Mouse (Mus musculus) forebrain, embryonic 14.5 days (tissue): ENCODE data around the gene Med1. TPM values are rescaled to one million over a fixed set of nuclear protein-coding genes. Genes with fewer than 3 reads are reported as not detected.
"Not testable (repeated sequence)": the region's sequence is repeated elsewhere in the genome, so short reads cannot be mapped to it uniquely, and the experiment has no call there.

Experiments
- ATAC-seq: fragments of 200-750 bp; cut with Nextera tagmentation; 2 replicates; pipeline ENCODE4 v1.8.0; 2017; ENCODE audit warnings: mild to moderate bottlenecking, moderate library complexity
- DNase-seq: peaks from one replicate; pipeline ENCODE4 v3.0.0-alpha.2; 2015; ENCODE audit warnings: low spot score
- H3K27ac ChIP-seq: fragments of 300-500 bp; sonication (generic); 2 replicates; pipeline ENCODE4 v1.5.1; 2014; ENCODE audit warnings: low read depth, mild to moderate bottlenecking, control low read depth, low read length, moderate library complexity
- H3K27me3 ChIP-seq: fragments of 300-500 bp; sonication (generic); replicated peaks from 2 replicates; pipeline ENCODE4 v1.6.1; 2014; ENCODE audit warnings: low read length, control low read depth, mixed read lengths; ENCODE audit not compliant: control insufficient read depth, insufficient read depth
- H3K36me3 ChIP-seq: fragments of 300-500 bp; sonication (generic); 2 replicates; pipeline ENCODE4 v1.6.1; 2014; ENCODE audit warnings: low read length, control low read depth; ENCODE audit not compliant: control insufficient read depth, insufficient read depth
- H3K4me1 ChIP-seq: fragments of 300-500 bp; sonication (generic); 2 replicates; pipeline ENCODE4 v1.6.1; 2014; ENCODE audit warnings: antibody characterized with exemption, low read length, control low read depth; ENCODE audit not compliant: control insufficient read depth, insufficient read depth
- H3K4me2 ChIP-seq: fragments of 300-500 bp; sonication (generic); 2 replicates; pipeline ENCODE4 v1.6.1; 2014; ENCODE audit warnings: mild to moderate bottlenecking, control low read depth, low read length
- H3K4me3 ChIP-seq: fragments of 300-500 bp; sonication (generic); 2 replicates; pipeline ENCODE4 v1.5.1; 2014; ENCODE audit warnings: low read depth, low read length, control low read depth
- H3K9ac ChIP-seq: fragments of 300-500 bp; sonication (generic); 2 replicates; pipeline ENCODE4 v1.6.1; 2014; ENCODE audit warnings: mild to moderate bottlenecking, low read length, control low read depth, moderate library complexity
- H3K9me3 ChIP-seq: fragments of 300-500 bp; sonication (generic); replicated peaks from 2 replicates; pipeline ENCODE4 v1.6.1; 2016; ENCODE audit warnings: low read length, control low read depth, mixed read lengths; ENCODE audit not compliant: control insufficient read depth
- WGBS: fragments of 180-500 bp; shearing (Covaris S2); extraction: QIAGEN DNeasy Blood & Tissue Kit; methylation state at CpG from one replicate; pipeline ENCODE4 v1.1.7; 2014; 5-methylcytosine and 5-hydroxymethylcytosine counted together
- polyA plus RNA-seq: library from polyadenylated mRNA; unstranded; fragments of >200 nt; fragmentation: Nextera tagmentation; extraction: Ambion mirVana; gene quantifications from 2 replicates; pipeline ENCODE4 v1.2.1, GENCODE M21; 2014

Med1 gene
- polyA plus RNA-seq, 1 experiment from 2014 or later = 54.5 TPM

- Histone ChIP-seq H3K4me3 (peak overlapping the region; percentile 72), H3K27me3 (no peaks in the 10 kb centered on the region), H3K4me2 (peak overlapping the region; percentile 61), H3K9me3 (no peaks in the 10 kb centered on the region), H3K36me3 (peaks cover 12% of the 10 kb centered on the region; the same call in 1 of the 2 replicates), H3K27ac (peak overlapping the region; percentile 99), H3K9ac (peak overlapping the region; percentile 93), H3K4me1 (peaks cover 10% of the 10 kb centered on the region)
- DNase-seq (peak; percentile 1), ATAC-seq (peak; percentile 47)
- under 1% methylated on average over 37 of the region's 37 CpGs for WGBS
Observed at GRCm38 (mm10) chr11:98203351-98203911, 10.3 kb upstream of the Med1 start.

DNA sequence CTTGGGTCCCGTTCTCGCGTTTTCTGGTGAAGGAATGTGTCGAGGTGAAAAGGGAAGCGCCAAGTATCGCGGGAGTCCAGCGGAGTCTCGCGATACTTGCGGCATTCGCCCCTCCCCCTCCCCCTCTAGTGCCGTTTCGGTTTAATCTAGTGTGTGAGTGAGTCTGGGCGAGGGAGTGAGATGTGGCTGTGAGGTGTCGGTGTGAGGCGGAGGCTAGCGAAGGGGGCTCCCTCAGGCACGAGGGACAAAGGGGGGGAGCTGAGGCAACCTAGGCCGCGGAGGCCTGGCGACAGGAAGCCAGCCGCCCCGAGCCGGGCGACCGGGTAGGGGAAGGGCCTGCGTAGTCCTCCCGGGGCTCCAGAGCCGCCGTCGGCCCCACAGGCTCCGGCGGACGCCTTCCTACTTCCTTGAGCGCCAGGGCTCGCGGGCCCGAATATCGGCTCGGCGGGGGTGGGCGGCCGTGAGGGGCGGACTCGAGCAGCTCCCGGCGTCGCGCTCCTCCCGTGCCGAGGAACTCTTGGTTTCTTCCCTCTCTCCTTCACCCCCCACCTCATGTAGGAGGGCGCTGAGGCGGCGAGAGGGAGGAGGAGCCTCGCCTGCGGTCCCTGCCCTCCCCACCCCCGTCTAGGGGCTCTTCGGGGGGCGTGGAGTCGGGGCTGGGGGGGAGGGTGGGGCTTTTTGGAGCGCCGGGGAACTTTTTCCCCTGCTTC, 9.7 kb upstream of the Med1 start, which contains the start of gene Cdk12:
TSS of gene Cdk12 (plus strand) at position 419 of the 710 bp plus-strand sequence.
- peak; percentile 95 for ATAC-seq

DNA sequence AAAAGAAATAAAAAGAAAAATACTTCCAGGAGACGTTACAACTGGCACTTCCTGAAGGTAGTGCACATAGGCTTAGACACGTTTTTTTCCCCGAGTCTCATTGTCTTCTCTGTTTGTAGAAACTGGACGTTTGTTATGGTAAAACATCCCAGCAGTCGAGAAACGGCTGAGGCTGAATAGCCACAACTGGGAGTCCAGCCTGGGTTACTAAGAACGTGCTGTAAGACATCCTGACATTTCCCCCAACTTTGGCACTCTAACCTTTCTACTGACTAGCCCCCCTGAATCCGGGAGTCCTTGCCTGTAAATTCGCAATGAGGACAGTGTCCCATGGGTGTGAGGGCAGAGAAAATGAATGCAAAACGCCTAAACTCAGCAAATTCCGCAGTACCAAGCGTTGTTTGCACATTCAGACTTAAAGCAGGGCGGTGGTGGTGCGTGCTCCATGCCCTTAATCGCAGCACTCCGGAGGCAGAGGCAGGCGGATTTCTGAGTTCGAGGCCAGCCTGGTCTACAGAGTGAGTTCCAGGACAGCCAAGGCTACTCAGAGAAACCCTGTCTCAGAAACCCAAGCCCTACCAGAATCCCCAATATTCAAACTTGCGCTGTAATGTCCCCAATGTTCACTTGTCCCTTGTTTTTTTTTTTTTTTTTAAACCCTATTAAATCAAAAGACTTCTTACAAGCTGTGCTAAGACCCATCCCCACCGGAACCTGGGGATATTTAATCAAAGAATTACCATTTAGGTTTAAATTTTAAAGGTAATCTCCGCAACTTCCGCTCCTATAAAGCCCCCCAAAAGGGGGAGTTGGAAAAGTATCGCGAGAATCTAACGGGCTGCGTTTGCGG, 8.9 kb upstream of the Med1 start:
- peak overlapping the region; percentile 67 for H3K9ac ChIP-seq
- DNase-seq (peak; percentile 5), ATAC-seq (peak; percentile 6; the same call in 1 of the 2 replicates)
- peak overlapping the region; percentile 99 for H3K27ac ChIP-seq
- peaks cover 10% of the 10 kb centered on the region for H3K4me1 ChIP-seq
- H3K4me3 ChIP-seq = peak overlapping the region; percentile 72
- peak overlapping the region; percentile 61 for H3K4me2 ChIP-seq
- 2% methylated on average over 27 of the region's 27 CpGs for WGBS
- H3K36me3 ChIP-seq = no peaks in the 10 kb centered on the region
- no peaks in the 10 kb centered on the region for H3K9me3 ChIP-seq
- no peaks in the 10 kb centered on the region for H3K27me3 ChIP-seq

More for the DNA sequence above, 9.7 kb upstream of the Med1 start, which contains the start of gene Cdk12:
- H3K4me1 ChIP-seq = peaks cover 10% of the 10 kb centered on the region
- H3K27me3 ChIP-seq = no peaks in the 10 kb centered on the region
- peak within 1 kb of the TSS; percentile 72 for H3K4me3 ChIP-seq
- DNase-seq = peak; percentile 99
- peak within 1 kb of the TSS; percentile 99 for H3K27ac ChIP-seq
- H3K9me3 ChIP-seq = no peaks in the 10 kb centered on the region
- peak within 1 kb of the TSS; percentile 93 for H3K9ac ChIP-seq
- peaks cover 5% of the 10 kb centered on the region; the same call in 1 of the 2 replicates for H3K36me3 ChIP-seq
- peak within 1 kb of the TSS; percentile 61 for H3K4me2 ChIP-seq
- WGBS = under 1% methylated on average over 34 of the region's 63 CpGs

DNA sequence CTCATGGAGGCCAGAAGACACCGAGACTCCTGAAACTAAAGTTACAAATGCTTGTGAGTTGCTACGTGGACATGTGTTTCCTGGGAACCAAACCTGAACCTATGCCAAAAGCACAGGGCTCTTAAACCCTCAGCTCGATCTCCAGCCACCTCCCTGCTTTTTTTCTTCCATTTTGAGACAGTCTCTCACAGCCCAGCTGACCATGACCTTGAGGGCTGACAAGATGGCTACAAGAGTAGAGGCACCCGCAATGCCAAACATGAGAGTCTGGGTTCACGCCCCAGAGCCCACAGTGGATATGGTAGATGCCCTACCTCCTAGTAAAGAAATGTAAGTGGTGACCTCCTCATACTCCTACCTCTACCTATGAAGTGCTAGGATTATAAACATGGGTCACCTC, 2.3 kb downstream of the Med1 start:
- peaks cover 47% of the 10 kb centered on the region for H3K36me3 ChIP-seq
- no peak overlapping the region for H3K9ac ChIP-seq
- peaks cover 8% of the 10 kb centered on the region for H3K4me1 ChIP-seq
- no peaks in the 10 kb centered on the region for H3K9me3 ChIP-seq
- no peak overlapping the region for H3K4me2 ChIP-seq
- H3K27ac ChIP-seq = no peak overlapping the region
- no peaks in the 10 kb centered on the region for H3K27me3 ChIP-seq
- no peak overlapping the region for H3K4me3 ChIP-seq
- ATAC-seq (no peak), DNase-seq (no peak)
- WGBS = 86% methylated on average over 5 of the region's 5 CpGs

DNA sequence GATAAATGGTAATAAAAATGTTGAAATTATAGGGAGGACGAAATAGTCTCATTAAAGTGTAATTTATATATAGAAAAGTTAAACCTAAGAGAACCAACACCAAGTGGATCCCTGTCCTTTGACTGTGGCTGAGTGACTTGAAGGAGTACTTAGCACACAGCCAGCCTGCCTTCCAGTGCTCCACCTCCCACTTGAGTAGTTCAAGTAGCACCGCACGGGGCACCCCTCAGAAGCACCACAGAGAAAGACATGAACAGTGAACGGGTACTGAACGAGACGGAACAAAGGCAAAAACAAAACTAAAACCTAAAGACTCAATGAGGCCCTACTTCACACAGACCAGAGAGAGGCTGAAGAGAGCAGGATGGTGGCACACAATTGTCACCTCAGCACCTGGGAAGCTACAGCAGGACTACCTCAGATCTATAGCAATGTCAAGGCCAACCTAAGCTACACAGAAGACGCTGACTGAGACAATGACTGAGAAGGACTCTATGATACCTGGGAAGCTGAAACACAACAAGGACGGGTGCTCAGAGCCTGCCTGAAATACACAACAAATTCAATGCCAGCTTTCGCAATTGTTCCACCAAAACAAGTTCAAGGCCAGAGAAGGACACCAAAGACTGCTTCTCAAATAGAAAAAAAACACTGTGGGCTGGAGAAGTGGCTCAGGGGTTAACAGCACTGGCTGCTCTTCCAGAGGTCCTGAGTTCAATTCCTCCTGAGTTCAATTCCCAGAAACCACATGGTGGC, 5.3 kb downstream of the Med1 start:
- Histone ChIP-seq H3K4me1 (peaks cover 8% of the 10 kb centered on the region), H3K36me3 (peaks cover 70% of the 10 kb centered on the region)

DNA sequence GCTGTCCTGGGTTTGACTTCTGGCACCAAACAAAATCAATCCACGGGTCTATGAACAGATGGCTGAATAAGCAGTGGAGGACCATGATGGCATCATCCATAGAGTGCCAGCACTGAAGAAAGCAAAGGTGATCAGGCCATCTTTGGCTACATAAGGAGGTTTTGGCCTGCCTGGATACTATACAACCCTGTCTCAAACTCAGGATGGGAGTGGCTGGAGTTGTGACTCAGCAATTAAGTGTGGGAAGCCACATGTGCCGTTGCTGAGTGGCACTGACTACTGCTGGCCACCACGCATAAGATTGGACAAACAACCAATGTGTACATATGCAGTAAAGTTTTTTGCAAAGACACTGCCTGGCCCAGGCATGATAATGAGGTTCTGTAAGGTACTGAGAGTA, 10.9 kb downstream of the Med1 start:
- H3K4me1 ChIP-seq, DNase-seq, ATAC-seq, H3K4me2 ChIP-seq, H3K9me3 ChIP-seq, H3K4me3 ChIP-seq, H3K9ac ChIP-seq, H3K27me3 ChIP-seq, H3K27ac ChIP-seq: not testable (repeated sequence)
- 91% methylated on average over 3 of the region's 3 CpGs for WGBS
- H3K36me3 ChIP-seq = peaks cover 78% of the 10 kb centered on the region

More for the DNA sequence above, 5.3 kb downstream of the Med1 start:
- H3K4me3 ChIP-seq = no peak overlapping the region
- no peaks in the 10 kb centered on the region for H3K9me3 ChIP-seq
- DNase-seq (no peak), ATAC-seq (no peak)
- H3K4me2 ChIP-seq = no peak overlapping the region
- 93% methylated on average over 9 of the region's 9 CpGs for WGBS
- no peak overlapping the region for H3K9ac ChIP-seq
- no peak overlapping the region for H3K27ac ChIP-seq
- no peaks in the 10 kb centered on the region for H3K27me3 ChIP-seq

- Histone ChIP-seq H3K9me3 (no peaks in the 10 kb centered on the region), H3K27me3 (no peaks in the 10 kb centered on the region), H3K4me3 (no peak overlapping the region), H3K4me2 (no peak overlapping the region), H3K27ac (no peak overlapping the region), H3K36me3 (peaks cover 87% of the 10 kb centered on the region), H3K9ac (no peak overlapping the region), H3K4me1 (no peaks in the 10 kb centered on the region)
- DNase-seq (no peak), ATAC-seq (no peak)
- 89% methylated on average over 1 of the region's 1 CpGs for WGBS
Observed at GRCm38 (mm10) chr11:98168400-98168799, 24.7 kb downstream of the Med1 start.

DNA sequence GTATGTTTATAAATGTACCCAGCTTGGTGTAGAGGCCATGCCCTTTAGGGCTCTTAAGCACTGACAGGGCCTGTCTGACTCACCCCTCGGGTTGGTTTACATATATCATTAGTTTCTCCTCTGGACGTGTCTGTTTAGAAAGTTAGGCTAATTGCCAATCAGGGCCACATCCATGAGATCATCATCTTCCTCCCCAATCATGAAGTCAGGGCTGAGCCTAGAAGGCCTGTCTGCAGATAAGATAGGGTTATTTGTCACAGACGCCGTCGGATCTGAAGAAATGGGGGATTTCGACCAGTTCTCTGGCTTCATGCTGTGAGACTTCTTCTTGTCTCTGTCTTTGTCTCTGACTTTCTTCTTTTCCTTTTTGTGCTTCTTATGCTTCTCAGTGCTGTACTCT, 38.0 kb downstream of the Med1 start:
- no peaks in the 10 kb centered on the region for H3K27me3 ChIP-seq
- no peak overlapping the region for H3K4me2 ChIP-seq
- peaks cover 58% of the 10 kb centered on the region for H3K36me3 ChIP-seq
- no peaks in the 10 kb centered on the region; the same call in 1 of the 2 replicates for H3K4me1 ChIP-seq
- H3K9me3 ChIP-seq = no peaks in the 10 kb centered on the region
- WGBS = 89% methylated on average over 6 of the region's 6 CpGs
- DNase-seq (no peak), ATAC-seq (no peak)
- H3K9ac ChIP-seq = no peak overlapping the region
- H3K27ac ChIP-seq = no peak overlapping the region
- H3K4me3 ChIP-seq = no peak overlapping the region
